Mouse (Mus musculus) central nervous system, embryonic 11.5 days (tissue): Measurements from ENCODE around the gene Ift88. TPM values are rescaled to one million over a fixed set of nuclear protein-coding genes. Genes with fewer than 3 reads are reported as not detected.

Source experiments
- polyA plus RNA-seq: library from polyadenylated mRNA; depleted of rRNA; stranded (reverse); fragments of >200 nt; gene quantifications from 2 replicates; pipeline ENCODE4 v1.2.3, GENCODE M21; 2012; rRNA removed

Gene Ift88
- polyA plus RNA-seq = 17.4 and 23.2 TPM in 2 replicates

DNA sequence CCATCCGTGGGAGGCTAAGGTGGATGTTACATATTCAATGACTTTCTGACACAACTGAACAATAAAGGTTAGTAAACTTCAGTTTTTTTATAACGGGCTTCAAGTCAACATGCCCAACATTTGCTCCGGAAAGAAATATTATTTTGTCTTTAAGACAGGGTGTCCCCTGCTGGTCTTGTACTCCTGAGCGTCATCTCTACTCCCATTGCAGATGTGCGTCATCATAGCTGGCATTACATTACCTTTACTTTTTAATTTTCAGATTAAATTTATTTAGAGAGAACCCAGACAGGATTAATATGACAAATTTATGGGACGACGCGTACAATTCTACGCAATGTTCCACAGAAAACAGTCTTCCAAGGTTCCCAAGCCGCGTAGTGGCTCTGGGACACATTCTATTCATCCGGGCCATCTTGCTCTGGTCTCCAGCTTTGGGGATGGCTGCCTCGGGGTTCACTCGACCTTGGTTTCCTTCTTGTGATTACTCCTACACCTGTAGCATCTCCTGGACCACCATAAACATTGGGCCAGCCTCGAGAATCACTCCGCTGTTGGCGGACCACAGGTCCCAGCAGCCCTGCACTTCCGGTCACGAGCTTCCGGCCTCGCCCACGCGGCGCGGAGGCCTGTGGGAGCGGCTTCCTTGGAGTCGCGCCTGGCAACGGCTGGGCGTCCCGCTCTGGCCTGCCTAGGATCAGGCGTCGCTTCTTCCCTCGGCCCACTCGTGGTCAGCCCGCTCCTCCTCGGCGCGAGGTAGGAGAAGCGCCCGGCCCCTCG is at the start of gene Ift88:
TSS of gene Ift88 (plus strand) at position 631 of the 780 bp plus-strand sequence.

DNA sequence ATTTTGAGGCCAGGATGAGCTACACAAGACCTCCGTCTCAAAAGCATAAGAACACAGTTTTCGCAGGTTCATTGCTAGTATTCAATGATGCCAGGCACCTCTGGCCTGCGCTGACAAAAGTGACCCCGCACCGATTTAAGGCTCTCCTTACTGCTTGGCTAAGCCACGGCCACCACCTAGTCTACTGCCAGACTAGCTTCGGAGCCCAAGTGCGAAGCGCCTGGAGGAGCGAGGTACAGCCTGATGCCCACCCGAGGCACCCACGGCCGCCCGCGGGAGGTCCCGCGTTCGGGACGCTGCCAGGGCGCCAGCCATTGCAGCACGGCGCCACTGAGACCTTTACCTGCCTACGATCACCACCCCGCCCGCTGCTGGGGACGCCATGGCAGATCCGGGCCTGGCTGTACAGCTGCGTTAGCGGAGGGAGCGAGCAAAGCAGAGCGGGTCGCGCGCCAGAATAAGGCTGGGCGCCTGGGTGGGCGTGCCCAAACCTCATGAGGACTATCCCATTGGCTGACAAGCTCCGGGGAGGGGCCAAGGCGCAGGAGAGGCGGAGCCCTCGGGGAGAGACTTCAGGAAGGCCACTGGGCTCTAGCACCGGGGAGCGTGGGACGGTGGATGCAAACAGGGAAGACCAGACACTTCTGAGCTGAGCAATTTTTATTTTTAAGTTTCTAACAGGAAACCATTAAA is 25.7 kb upstream of the Ift88 start, which contains the start of gene Cryl1:
TSS of gene Cryl1 (minus strand) at position 465 of the 693 bp plus-strand sequence.

DNA sequence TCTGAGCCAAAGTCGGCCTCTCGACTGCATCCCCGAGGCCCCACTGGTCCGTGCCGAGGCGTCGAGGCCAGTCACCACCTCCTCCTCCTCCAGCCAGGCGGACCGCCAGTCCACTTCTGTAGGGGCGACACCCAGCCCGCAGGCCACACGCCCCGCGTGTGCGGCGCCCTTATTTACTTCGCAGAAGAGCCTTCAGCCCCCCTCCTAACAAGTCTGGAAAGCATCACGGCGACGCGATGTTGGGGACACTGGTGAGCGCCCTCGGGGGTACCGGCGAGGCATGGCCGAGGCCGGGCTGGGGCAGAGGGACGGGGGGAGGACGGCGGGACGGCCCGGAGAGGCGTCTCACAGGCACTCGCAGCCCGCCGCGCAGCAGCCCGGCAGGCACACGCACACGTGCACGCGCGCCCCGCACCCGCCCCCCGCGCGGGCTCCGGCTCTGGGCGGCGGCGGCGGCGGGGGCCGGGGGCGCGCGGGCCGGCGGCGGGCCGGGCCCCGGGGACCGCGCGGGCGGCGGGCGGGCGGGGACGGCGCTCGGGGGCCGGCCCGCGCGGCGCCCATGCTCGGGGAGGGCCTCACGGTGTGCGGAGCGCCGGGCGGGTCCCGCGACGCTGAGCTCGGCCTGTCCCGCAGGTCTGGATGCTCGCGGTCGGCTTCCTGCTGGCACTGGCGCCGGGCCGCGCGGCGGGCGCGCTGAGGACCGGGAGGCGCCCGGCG is 101.0 kb downstream of the Ift88 start, which contains the start of gene Il17d:
TSS of gene Il17d (plus strand) at position 107 of the 717 bp plus-strand sequence.

Other genes with a start within 250 kb of the Ift88 start
- gene Cryl1, start 25.5 kb upstream of the Ift88 start, polyA plus RNA-seq = 6.3 and 12.0 TPM in 2 replicates
- 3.1 and 5.6 TPM in 2 replicates for gene Il17d, start 100.7 kb downstream of the Ift88 start, polyA plus RNA-seq
- 29.9 and 45.8 TPM in 2 replicates for gene Eef1akmt1, start 147.6 kb downstream of the Ift88 start, polyA plus RNA-seq
- gene Xpo4, start 241.4 kb downstream of the Ift88 start, polyA plus RNA-seq = 12.4 and 20.2 TPM in 2 replicates